In the genomic region with DNA sequence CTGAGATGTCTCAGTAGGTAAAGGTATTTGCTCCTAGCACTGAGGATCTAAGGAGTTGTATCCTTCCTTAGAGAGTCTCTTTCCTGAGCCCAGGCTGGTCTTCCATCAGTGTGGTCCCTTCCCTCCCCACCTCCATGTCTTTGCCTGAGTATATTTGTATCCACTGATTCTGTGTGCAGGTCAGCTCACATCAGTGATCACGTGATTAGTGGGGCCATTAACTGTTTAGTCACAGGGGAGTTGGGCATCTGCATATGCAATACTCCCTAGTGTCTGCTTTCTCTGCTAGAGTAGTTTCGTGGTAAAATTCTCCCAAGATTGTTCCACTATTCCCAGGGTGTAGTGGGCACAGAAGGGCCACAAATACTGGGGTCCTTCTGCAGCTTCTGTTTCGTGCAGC, we compare ENCODE assay signal across 17 mouse cellular contexts. TPM values are rescaled to one million over a fixed set of nuclear protein-coding genes. Genes with fewer than 3 reads are reported as not detected.
"Had no signal": no experiment of that assay in that cellular context is flagged by ENCODE, and none has a peak within 500 bp of the region (broad histone marks: within the 10 kb centered on the region; RNA-seq: fewer than 3 reads in every experiment).

No protein-coding gene starts in this region.

- H3K9ac ChIP-seq: neural tube, embryonic 13.5 days; neural tube, embryonic 15.5 days; stomach, embryonic 15.5 days had no signal

- H3K36me3 ChIP-seq: neural tube, embryonic 13.5 days; neural tube, embryonic 15.5 days; stomach, embryonic 15.5 days had no signal

- H3K4me2 ChIP-seq: neural tube, embryonic 13.5 days; neural tube, embryonic 15.5 days; stomach, embryonic 15.5 days had no signal

- H3K4me1 ChIP-seq: neural tube, embryonic 13.5 days; neural tube, embryonic 15.5 days; stomach, embryonic 15.5 days had no signal

- H3K27me3 ChIP-seq: neural tube, embryonic 13.5 days; neural tube, embryonic 15.5 days; stomach, embryonic 15.5 days had no signal

- H3K9me3 ChIP-seq: neural tube, embryonic 13.5 days; neural tube, embryonic 15.5 days; stomach, embryonic 15.5 days had no signal

- DNase-seq: retina, postnatal 1 day; right cerebral cortex, adult 18-20 months; right cerebral cortex, postnatal 14 days; right cerebral cortex, postnatal 25 days; right cerebral cortex, postnatal 4 days; spleen, adult 18-20 months; thymus, adult 18-20 months; thymus, adult 2 months; thymus, postnatal 14 days; thymus, postnatal 25 days; thymus, postnatal 36 days; thymus, postnatal 4 days had no signal

- H3K27ac ChIP-seq: neural tube, embryonic 13.5 days; neural tube, embryonic 15.5 days; stomach, embryonic 15.5 days; stomach, postnatal 0 days had no signal

- H3K4me3 ChIP-seq: neural tube, embryonic 13.5 days; neural tube, embryonic 15.5 days; stomach, embryonic 15.5 days had no signal

RNA-seq across cellular contexts. Expression of gene Emcn, which starts 28.3 kb away (rescaled TPM):
- total RNA-seq: neutrophil, adult 5-6 weeks had no signal
